Mouse (Mus musculus) forebrain, embryonic 14.5 days (tissue): ENCODE measurements around the gene Mrnip. TPM values are rescaled to one million over a fixed set of nuclear protein-coding genes. Genes with fewer than 3 reads are reported as not detected.

ENCODE experiments used
- ATAC-seq: fragments of 200-750 bp; cut with Nextera tagmentation; 2 replicates; pipeline ENCODE4 v1.8.0; 2017; ENCODE audit warnings: mild to moderate bottlenecking, moderate library complexity
- DNase-seq: peaks from one replicate; pipeline ENCODE4 v3.0.0-alpha.2; 2015; ENCODE audit warnings: low spot score
- H3K27ac ChIP-seq: fragments of 300-500 bp; sonication (generic); 2 replicates; pipeline ENCODE4 v1.5.1; 2014; ENCODE audit warnings: low read depth, mild to moderate bottlenecking, control low read depth, low read length, moderate library complexity
- H3K27me3 ChIP-seq: fragments of 300-500 bp; sonication (generic); replicated peaks from 2 replicates; pipeline ENCODE4 v1.6.1; 2014; ENCODE audit warnings: low read length, control low read depth, mixed read lengths; ENCODE audit not compliant: control insufficient read depth, insufficient read depth
- H3K36me3 ChIP-seq: fragments of 300-500 bp; sonication (generic); 2 replicates; pipeline ENCODE4 v1.6.1; 2014; ENCODE audit warnings: low read length, control low read depth; ENCODE audit not compliant: control insufficient read depth, insufficient read depth
- H3K4me1 ChIP-seq: fragments of 300-500 bp; sonication (generic); 2 replicates; pipeline ENCODE4 v1.6.1; 2014; ENCODE audit warnings: antibody characterized with exemption, low read length, control low read depth; ENCODE audit not compliant: control insufficient read depth, insufficient read depth
- H3K4me2 ChIP-seq: fragments of 300-500 bp; sonication (generic); 2 replicates; pipeline ENCODE4 v1.6.1; 2014; ENCODE audit warnings: mild to moderate bottlenecking, control low read depth, low read length
- H3K4me3 ChIP-seq: fragments of 300-500 bp; sonication (generic); 2 replicates; pipeline ENCODE4 v1.5.1; 2014; ENCODE audit warnings: low read depth, low read length, control low read depth
- H3K9ac ChIP-seq: fragments of 300-500 bp; sonication (generic); 2 replicates; pipeline ENCODE4 v1.6.1; 2014; ENCODE audit warnings: mild to moderate bottlenecking, low read length, control low read depth, moderate library complexity
- H3K9me3 ChIP-seq: fragments of 300-500 bp; sonication (generic); replicated peaks from 2 replicates; pipeline ENCODE4 v1.6.1; 2016; ENCODE audit warnings: low read length, control low read depth, mixed read lengths; ENCODE audit not compliant: control insufficient read depth
- WGBS: fragments of 180-500 bp; shearing (Covaris S2); extraction: QIAGEN DNeasy Blood & Tissue Kit; methylation state at CpG from one replicate; pipeline ENCODE4 v1.1.7; 2014; 5-methylcytosine and 5-hydroxymethylcytosine counted together
- polyA plus RNA-seq: library from polyadenylated mRNA; unstranded; fragments of >200 nt; fragmentation: Nextera tagmentation; extraction: Ambion mirVana; gene quantifications from 2 replicates; pipeline ENCODE4 v1.2.1, GENCODE M21; 2014

Mrnip gene
- polyA plus RNA-seq, 1 experiment from 2014 or later = 41.5 TPM

- Histone ChIP-seq H3K4me2 (no peak overlapping the region), H3K9me3 (no peaks in the 10 kb centered on the region), H3K27me3 (no peaks in the 10 kb centered on the region), H3K36me3 (peaks cover 50% of the 10 kb centered on the region), H3K9ac (no peak overlapping the region), H3K4me1 (no peaks in the 10 kb centered on the region), H3K4me3 (no peak overlapping the region), H3K27ac (no peak overlapping the region)
- DNase-seq (no peak), ATAC-seq (no peak)
- 80% methylated on average over 4 of the region's 4 CpGs for WGBS
These were observed 20.5 kb downstream of the Mrnip start for GRCm38 (mm10) chr11:50194793-50195192.

- Histone ChIP-seq H3K27me3 (no peaks in the 10 kb centered on the region), H3K4me1 (no peaks in the 10 kb centered on the region), H3K27ac (no peak overlapping the region), H3K4me2 (no peak overlapping the region), H3K9ac (no peak overlapping the region), H3K4me3 (no peak overlapping the region), H3K9me3 (no peaks in the 10 kb centered on the region), H3K36me3 (peaks cover 70% of the 10 kb centered on the region)
- ATAC-seq (no peak), DNase-seq (no peak)
- WGBS = 88% methylated on average over 4 of the region's 4 CpGs
These were observed 23.3 kb downstream of the Mrnip start for GRCm38 (mm10) chr11:50197500-50197899.

GRCm38 (mm10) chr11:50198219-50198846, 24.1 kb downstream of the Mrnip start:
- DNase-seq (no peak), ATAC-seq (no peak)
- H3K9me3 ChIP-seq = no peaks in the 10 kb centered on the region
- 89% methylated on average over 3 of the region's 5 CpGs for WGBS
- H3K27me3 ChIP-seq = no peaks in the 10 kb centered on the region
- H3K36me3 ChIP-seq = peaks cover 78% of the 10 kb centered on the region
- no peak overlapping the region for H3K27ac ChIP-seq
- H3K4me3 ChIP-seq = no peak overlapping the region
- no peaks in the 10 kb centered on the region for H3K4me1 ChIP-seq
- no peak overlapping the region for H3K9ac ChIP-seq
- H3K4me2 ChIP-seq = no peak overlapping the region

GRCm38 (mm10) chr11:50198916-50199315, 24.7 kb downstream of the Mrnip start:
- H3K27me3 ChIP-seq = no peaks in the 10 kb centered on the region
- ATAC-seq = no peak
- H3K4me1 ChIP-seq = no peaks in the 10 kb centered on the region
- H3K36me3 ChIP-seq = peaks cover 84% of the 10 kb centered on the region
- H3K4me2 ChIP-seq = no peak overlapping the region
- no peak overlapping the region for H3K4me3 ChIP-seq
- no peak overlapping the region for H3K27ac ChIP-seq
- no peak overlapping the region for H3K9ac ChIP-seq
- 90% methylated on average over 2 of the region's 2 CpGs for WGBS
- DNase-seq = no peak
- H3K9me3 ChIP-seq = no peaks in the 10 kb centered on the region

GRCm38 (mm10) chr11:50200613-50201012, 26.4 kb downstream of the Mrnip start:
- H3K27ac ChIP-seq = no peak overlapping the region
- WGBS = 82% methylated on average over 8 of the region's 8 CpGs

GRCm38 (mm10) chr11:50201590-50201989, 27.3 kb downstream of the Mrnip start:
- Histone ChIP-seq H3K4me1 (no peaks in the 10 kb centered on the region), H3K4me3 (no peak overlapping the region), H3K36me3 (peaks cover 98% of the 10 kb centered on the region), H3K27me3 (no peaks in the 10 kb centered on the region), H3K27ac (no peak overlapping the region), H3K9me3 (no peaks in the 10 kb centered on the region), H3K4me2 (no peak overlapping the region), H3K9ac (no peak overlapping the region)
- ATAC-seq = no peak
- WGBS = 90% methylated on average over 3 of the region's 3 CpGs
- no peak for DNase-seq

More at GRCm38 (mm10) chr11:50200613-50201012, 26.4 kb downstream of the Mrnip start:
- H3K27me3 ChIP-seq = no peaks in the 10 kb centered on the region
- H3K4me2 ChIP-seq = no peak overlapping the region
- H3K4me3 ChIP-seq = no peak overlapping the region
- no peak for ATAC-seq
- H3K4me1 ChIP-seq = no peaks in the 10 kb centered on the region
- no peak overlapping the region for H3K9ac ChIP-seq
- H3K9me3 ChIP-seq = no peaks in the 10 kb centered on the region
- DNase-seq = no peak
- H3K36me3 ChIP-seq = peaks cover 96% of the 10 kb centered on the region

- DNase-seq (no peak), ATAC-seq (no peak)
- H3K27me3 ChIP-seq = no peaks in the 10 kb centered on the region
- H3K4me3 ChIP-seq = no peak overlapping the region
- peaks cover 94% of the 10 kb centered on the region for H3K36me3 ChIP-seq
- H3K4me1 ChIP-seq = no peaks in the 10 kb centered on the region
- 93% methylated on average over 9 of the region's 9 CpGs for WGBS
- H3K27ac ChIP-seq = no peak overlapping the region
- no peak overlapping the region for H3K4me2 ChIP-seq
- no peaks in the 10 kb centered on the region for H3K9me3 ChIP-seq
- H3K9ac ChIP-seq = no peak overlapping the region
These were observed 29.1 kb downstream of the Mrnip start for GRCm38 (mm10) chr11:50203302-50203827.

GRCm38 (mm10) chr11:50205434-50205833, 31.2 kb downstream of the Mrnip start:
- Histone ChIP-seq H3K27me3 (no peaks in the 10 kb centered on the region), H3K27ac (no peak overlapping the region), H3K9me3 (no peaks in the 10 kb centered on the region), H3K36me3 (peaks cover 75% of the 10 kb centered on the region), H3K4me3 (no peak overlapping the region), H3K4me2 (no peak overlapping the region), H3K9ac (no peak overlapping the region), H3K4me1 (peaks cover 8% of the 10 kb centered on the region)
- WGBS = 85% methylated on average over 3 of the region's 3 CpGs
- DNase-seq = no peak
- no peak for ATAC-seq

GRCm38 (mm10) chr11:50206037-50206436, 31.8 kb downstream of the Mrnip start:
- Histone ChIP-seq H3K4me1 (peaks cover 8% of the 10 kb centered on the region), H3K9ac (no peak overlapping the region), H3K27ac (no peak overlapping the region), H3K4me3 (no peak overlapping the region), H3K4me2 (no peak overlapping the region), H3K27me3 (no peaks in the 10 kb centered on the region), H3K9me3 (no peaks in the 10 kb centered on the region), H3K36me3 (peaks cover 69% of the 10 kb centered on the region)
- WGBS = 91% methylated on average over 2 of the region's 2 CpGs
- DNase-seq (no peak), ATAC-seq (no peak)
